Mouse (Mus musculus) intestine, postnatal 0 days (tissue): ENCODE results near the gene 4921517D22Rik. TPM values are rescaled to one million over a fixed set of nuclear protein-coding genes. Genes with fewer than 3 reads are reported as not detected.
"Not testable (repeated sequence)": the region's sequence is repeated elsewhere in the genome, so short reads cannot be mapped to it uniquely, and the experiment has no call there.

Experiments
- ATAC-seq: fragments of 200-750 bp; cut with Nextera tagmentation; 2 replicates; pipeline ENCODE4 v1.8.0; 2017; ENCODE audit warnings: mild to moderate bottlenecking, moderate TSS enrichment, moderate library complexity
- H3K27ac ChIP-seq: fragments of 300-500 bp; sonication (generic); 2 replicates; pipeline ENCODE4 v1.5.1; 2014; ENCODE audit warnings: mild to moderate bottlenecking, low read depth, low read length, moderate library complexity
- H3K27me3 ChIP-seq: fragments of 300-500 bp; sonication (generic); replicated peaks from 2 replicates; pipeline ENCODE4 v1.6.1; 2014; ENCODE audit warnings: low read length, mixed read lengths; ENCODE audit not compliant: control insufficient read depth, insufficient read depth
- H3K36me3 ChIP-seq: fragments of 300-500 bp; sonication (generic); 2 replicates; pipeline ENCODE4 v1.6.1; 2014; ENCODE audit warnings: mild to moderate bottlenecking, moderate library complexity; ENCODE audit not compliant: control insufficient read depth, insufficient read depth
- H3K4me1 ChIP-seq: fragments of 300-500 bp; sonication (generic); replicated peaks from 2 replicates; pipeline ENCODE4 v1.6.1; 2014; ENCODE audit warnings: antibody characterized with exemption, low read length, mixed read lengths; ENCODE audit not compliant: control insufficient read depth, insufficient read depth
- H3K4me2 ChIP-seq: fragments of 300-500 bp; sonication (generic); replicated peaks from 2 replicates; pipeline ENCODE4 v1.6.1; 2014; ENCODE audit warnings: low read depth, mild to moderate bottlenecking, moderate library complexity
- H3K4me3 ChIP-seq: fragments of 300-500 bp; sonication (generic); 2 replicates; pipeline ENCODE4 v1.5.1; 2014; ENCODE audit warnings: low read depth, low read length
- H3K9ac ChIP-seq: fragments of 300-500 bp; sonication (generic); 2 replicates; pipeline ENCODE4 v1.6.1; 2014; ENCODE audit warnings: mild to moderate bottlenecking, low read depth, low read length
- H3K9me3 ChIP-seq: fragments of 300-500 bp; sonication (generic); 2 replicates; pipeline ENCODE4 v1.6.1; 2016; ENCODE audit warnings: mixed run types; ENCODE audit not compliant: control insufficient read depth
- CTCF ChIP-seq: sonication (generic); IDR thresholded peaks from 2 replicates; pipeline ENCODE4 v1.5.1; 2016; ENCODE audit warnings: low read depth, mild to moderate bottlenecking, control low read depth, antibody characterized with exemption, moderate library complexity
- WGBS: fragments of 180-500 bp; shearing (Covaris S2); extraction: QIAGEN DNeasy Blood & Tissue Kit; methylation state at CpG from one replicate; pipeline ENCODE4 v1.1.7; 2014; 5-methylcytosine and 5-hydroxymethylcytosine counted together
- polyA plus RNA-seq: library from polyadenylated mRNA; unstranded; fragments of >200 nt; fragmentation: Nextera tagmentation; extraction: Ambion mirVana; gene quantifications from 2 replicates; pipeline ENCODE4 v1.2.1, GENCODE M21; 2015

The 4921517D22Rik gene
- polyA plus RNA-seq, 1 experiment from 2014 or later = not detected

GRCm38 (mm10) chr13:59713710-59714109, 19.8 kb upstream of the 4921517D22Rik start:
- Histone ChIP-seq H3K27me3 (no peaks in the 10 kb centered on the region), H3K9ac (no peak overlapping the region), H3K4me3 (no peak overlapping the region), H3K4me1 (no peaks in the 10 kb centered on the region), H3K9me3 (no peaks in the 10 kb centered on the region), H3K27ac (no peak overlapping the region), H3K4me2 (no peak overlapping the region), H3K36me3 (no peaks in the 10 kb centered on the region)
- TF ChIP-seq CTCF = no peak
- no peak for ATAC-seq
- WGBS = 52% methylated on average over 3 of the region's 3 CpGs

- not testable (repeated sequence) for H3K4me2 ChIP-seq, H3K27me3 ChIP-seq, H3K4me3 ChIP-seq, H3K36me3 ChIP-seq, ATAC-seq, H3K27ac ChIP-seq, H3K4me1 ChIP-seq, H3K9ac ChIP-seq, H3K9me3 ChIP-seq
- WGBS = 49% methylated on average over 3 of the region's 3 CpGs
Measured at GRCm38 (mm10) chr13:59711984-59712383, 18.1 kb upstream of the 4921517D22Rik start, which contains the start of gene Spata31d1b. Gene Spata31d1b, plus strand, starts transcription at chr13:59712284.

- no peak within 1 kb of the TSS for H3K4me2 ChIP-seq
- WGBS = 86% methylated on average over 15 of the region's 15 CpGs
- no peak within 1 kb of the TSS for H3K27ac ChIP-seq
- no peaks in the 10 kb centered on the region for H3K27me3 ChIP-seq
- no peaks in the 10 kb centered on the region for H3K4me1 ChIP-seq
- H3K9me3 ChIP-seq = no peaks in the 10 kb centered on the region
- H3K9ac ChIP-seq = no peak within 1 kb of the TSS
- no peak for ATAC-seq
- no peaks in the 10 kb centered on the region for H3K36me3 ChIP-seq
- no peak for TF ChIP-seq CTCF
- no peak within 1 kb of the TSS for H3K4me3 ChIP-seq
Measured at GRCm38 (mm10) chr13:59710230-59710629, 16.3 kb upstream of the 4921517D22Rik start, which contains the start of gene Spata31d1a. Gene Spata31d1a, minus strand, starts transcription at chr13:59710330.

GRCm38 (mm10) chr13:59704562-59704961, 10.7 kb upstream of the 4921517D22Rik start:
- Histone ChIP-seq H3K4me2 (no peak overlapping the region), H3K9me3 (no peaks in the 10 kb centered on the region), H3K4me3 (no peak overlapping the region), H3K27me3 (no peaks in the 10 kb centered on the region), H3K36me3 (no peaks in the 10 kb centered on the region), H3K9ac (no peak overlapping the region), H3K4me1 (no peaks in the 10 kb centered on the region), H3K27ac (no peak overlapping the region)
- ATAC-seq = no peak
- peak; percentile 52 for TF ChIP-seq CTCF
- WGBS = 59% methylated on average over 12 of the region's 12 CpGs

GRCm38 (mm10) chr13:59703514-59703913, 9.6 kb upstream of the 4921517D22Rik start:
- Histone ChIP-seq H3K4me1 (no peaks in the 10 kb centered on the region), H3K27ac (no peak overlapping the region), H3K9me3 (no peaks in the 10 kb centered on the region), H3K36me3 (no peaks in the 10 kb centered on the region), H3K4me2 (no peak overlapping the region), H3K27me3 (no peaks in the 10 kb centered on the region), H3K4me3 (no peak overlapping the region), H3K9ac (no peak overlapping the region)
- 83% methylated on average over 12 of the region's 12 CpGs for WGBS
- TF ChIP-seq CTCF = no peak
- ATAC-seq = no peak

- H3K36me3 ChIP-seq, H3K9me3 ChIP-seq, H3K4me1 ChIP-seq, H3K27me3 ChIP-seq, H3K4me3 ChIP-seq, H3K9ac ChIP-seq, H3K4me2 ChIP-seq, ATAC-seq, H3K27ac ChIP-seq: not testable (repeated sequence)
- 39% methylated on average over 1 of the region's 1 CpGs for WGBS
Measured at GRCm38 (mm10) chr13:59700137-59700536, 6.2 kb upstream of the 4921517D22Rik start.

- Histone ChIP-seq H3K4me3 (no peak overlapping the region), H3K9me3 (no peaks in the 10 kb centered on the region), H3K27me3 (no peaks in the 10 kb centered on the region), H3K36me3 (no peaks in the 10 kb centered on the region), H3K4me1 (no peaks in the 10 kb centered on the region), H3K4me2 (no peak overlapping the region), H3K27ac (no peak overlapping the region), H3K9ac (no peak overlapping the region)
- no peak for ATAC-seq
- 91% methylated on average over 8 of the region's 8 CpGs for WGBS
- TF ChIP-seq CTCF = no peak
Measured at GRCm38 (mm10) chr13:59699131-59699530, 5.2 kb upstream of the 4921517D22Rik start.
